Mouse (Mus musculus) midbrain, postnatal 0 days (tissue): ENCODE results near the gene Cactin. TPM values are rescaled to one million over a fixed set of nuclear protein-coding genes. Genes with fewer than 3 reads are reported as not detected.

Source experiments
- ATAC-seq: fragments of 200-750 bp; cut with Nextera tagmentation; 2 replicates; pipeline ENCODE4 v1.8.0; 2017; ENCODE audit warnings: moderate number of reproducible peaks, mild to moderate bottlenecking, moderate TSS enrichment, moderate library complexity; ENCODE audit not compliant: low FRiP score
- DNase-seq: peaks from one replicate; pipeline ENCODE4 v3.0.0-alpha.2; 2015; ENCODE audit warnings: low spot score
- H3K27ac ChIP-seq: fragments of 300-500 bp; sonication (generic); 2 replicates; pipeline ENCODE4 v1.5.1; 2014; ENCODE audit warnings: low read depth, mild to moderate bottlenecking, low read length, mixed read lengths
- H3K27me3 ChIP-seq: fragments of 300-500 bp; sonication (generic); 2 replicates; pipeline ENCODE4 v1.6.1; 2014; ENCODE audit warnings: low read length, control low read depth, mixed read lengths; ENCODE audit not compliant: insufficient read depth
- H3K36me3 ChIP-seq: fragments of 300-500 bp; sonication (generic); 2 replicates; pipeline ENCODE4 v1.6.1; 2014; ENCODE audit warnings: low read length, control low read depth, mixed read lengths; ENCODE audit not compliant: insufficient read depth
- H3K4me1 ChIP-seq: fragments of 300-500 bp; sonication (generic); 2 replicates; pipeline ENCODE4 v1.6.1; 2014; ENCODE audit warnings: mild to moderate bottlenecking, control low read depth, antibody characterized with exemption, low read length, mixed read lengths; ENCODE audit not compliant: insufficient read depth
- H3K4me2 ChIP-seq: fragments of 300-500 bp; sonication (generic); 2 replicates; pipeline ENCODE4 v1.6.1; 2014; ENCODE audit warnings: low read depth, mild to moderate bottlenecking, low read length, mixed read lengths; ENCODE audit not compliant: poor library complexity, severe bottlenecking
- H3K4me3 ChIP-seq: fragments of 300-500 bp; sonication (generic); 2 replicates; pipeline ENCODE4 v1.5.1; 2014; ENCODE audit warnings: low read depth, mild to moderate bottlenecking, low read length, moderate library complexity
- H3K9ac ChIP-seq: fragments of 300-500 bp; sonication (generic); replicated peaks from 2 replicates; pipeline ENCODE4 v1.6.1; 2014; ENCODE audit warnings: mild to moderate bottlenecking, low read length, moderate library complexity, mixed read lengths; ENCODE audit not compliant: poor library complexity, severe bottlenecking
- H3K9me3 ChIP-seq: fragments of 300-500 bp; sonication (generic); 2 replicates; pipeline ENCODE4 v1.6.1; 2016; ENCODE audit warnings: low read length, control low read depth
- CTCF ChIP-seq: IDR thresholded peaks from 2 replicates; pipeline ENCODE4 v1.5.1; 2016; ENCODE audit warnings: antibody characterized with exemption, mild to moderate bottlenecking
- WGBS: fragments of 180-500 bp; shearing (Covaris S2); extraction: QIAGEN DNeasy Blood & Tissue Kit; methylation state at CpG from one replicate; pipeline ENCODE4 v1.1.7; 2014; 5-methylcytosine and 5-hydroxymethylcytosine counted together
- polyA plus RNA-seq: library from polyadenylated mRNA; unstranded; fragments of >200 nt; fragmentation: Nextera tagmentation; extraction: Ambion mirVana; gene quantifications from 2 replicates; pipeline ENCODE4 v1.2.1, GENCODE M21; 2015
- total RNA-seq: library from RNA; depleted of rRNA; stranded (reverse); fragments of >200 nt; gene quantifications from 2 replicates; pipeline ENCODE4 v1.2.3, GENCODE M21; 2014; rRNA removed

Gene Cactin
- 19.5 and 22.7 TPM in 2 replicates for total RNA-seq
- 18.4 and 20.2 TPM in 2 replicates for polyA plus RNA-seq

DNA sequence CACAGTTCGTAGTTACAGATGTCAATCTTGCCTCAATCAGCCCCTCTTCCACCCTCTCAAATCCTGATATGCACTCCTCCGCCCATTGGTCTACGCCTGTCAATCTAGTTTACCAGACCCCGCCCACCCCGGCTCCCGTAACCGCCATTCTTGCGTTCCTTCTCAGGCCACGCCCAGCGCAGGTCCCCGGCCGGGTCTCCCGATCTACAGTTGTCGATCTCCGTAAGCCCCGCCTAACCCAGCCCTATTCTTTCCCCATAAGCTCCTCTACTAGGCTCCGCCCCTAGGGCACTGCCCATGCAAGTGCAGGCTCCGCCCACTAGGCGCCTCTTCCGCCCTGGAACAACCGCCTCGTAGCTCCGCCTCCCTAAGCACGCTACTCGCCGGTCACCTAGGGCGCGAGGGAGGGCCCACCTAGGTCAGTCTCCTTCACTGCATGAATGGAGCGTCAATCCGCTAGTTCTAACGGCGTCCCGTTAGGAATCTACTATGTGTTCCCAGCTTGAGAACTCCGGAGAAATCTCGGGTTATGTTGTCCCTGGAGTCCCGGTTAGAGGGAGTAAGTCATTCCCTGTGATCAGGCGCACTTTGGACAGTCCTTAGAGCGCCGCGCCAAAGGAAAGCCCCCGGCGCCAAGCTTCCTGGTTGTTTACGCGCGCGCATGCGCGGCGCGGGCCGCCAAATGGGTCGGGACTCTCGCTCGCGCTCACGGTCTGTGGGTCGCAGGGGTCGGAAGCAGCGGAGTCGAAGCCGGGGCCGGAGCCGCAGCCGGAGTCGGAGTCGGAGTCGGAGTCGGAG is at the start of gene Cactin:
TSS of gene Cactin (plus strand) at position 554 of the 798 bp plus-strand sequence.
- H3K27me3 ChIP-seq = no peaks in the 10 kb centered on the region
- H3K4me2 ChIP-seq = peak within 1 kb of the TSS; percentile 77
- peak; percentile 61 for TF ChIP-seq CTCF
- H3K9me3 ChIP-seq = no peaks in the 10 kb centered on the region
- H3K27ac ChIP-seq = peak within 1 kb of the TSS; percentile 88
- peak; percentile 93 for ATAC-seq
- H3K4me1 ChIP-seq = 0 out of 2 replicates have a peak, but pooled peaks cover 3% of the 10 kb centered on the region
- under 1% methylated on average over 68 of the region's 68 CpGs for WGBS
- H3K9ac ChIP-seq = peak within 1 kb of the TSS; percentile 62
- H3K36me3 ChIP-seq = peaks cover 54% of the 10 kb centered on the region
- peak; percentile 100 for DNase-seq
- H3K4me3 ChIP-seq = peak within 1 kb of the TSS; percentile 58

DNA sequence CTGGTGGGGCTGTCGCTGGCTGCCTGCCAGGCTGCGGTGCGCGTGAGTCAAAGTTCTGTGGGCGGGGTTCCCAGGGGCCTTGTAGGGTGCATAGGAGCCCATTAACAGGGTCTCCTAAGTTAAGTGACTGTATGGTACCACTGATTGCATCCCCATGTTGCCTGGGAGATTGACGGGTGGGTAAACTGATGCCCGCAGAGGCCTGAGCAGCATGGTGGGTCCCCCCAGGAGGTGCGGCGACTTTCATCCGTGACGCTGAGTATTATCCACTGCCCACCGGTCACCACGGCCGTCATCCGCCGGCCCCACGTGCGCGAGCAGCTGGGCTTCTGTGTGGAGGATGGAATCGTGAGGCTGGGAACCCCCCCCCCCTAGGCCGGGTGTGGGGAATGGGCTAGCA is 48.5 kb upstream of the Cactin start:
- WGBS = 92% methylated on average over 21 of the region's 21 CpGs
- TF ChIP-seq CTCF = no peak
- no peak for ATAC-seq

DNA sequence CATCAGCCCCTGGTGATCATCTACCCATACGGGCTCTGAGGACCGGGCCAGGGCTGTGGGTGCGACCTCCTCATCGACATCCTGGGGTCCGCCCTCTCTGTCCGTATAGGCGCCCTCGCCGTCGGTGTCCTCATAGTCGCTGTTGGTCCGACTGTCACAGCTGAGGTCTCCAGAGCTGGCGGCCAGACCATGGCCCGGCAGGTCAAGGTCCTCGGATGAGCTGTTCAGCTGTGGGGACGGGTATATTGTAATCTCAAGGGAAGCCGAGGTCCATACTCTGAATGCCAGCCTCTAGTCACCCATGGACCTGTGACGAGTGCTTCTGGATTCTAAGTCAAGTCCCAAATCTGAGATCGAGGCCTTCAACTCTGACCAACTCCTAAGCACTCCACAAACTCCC is 47.1 kb upstream of the Cactin start:
- H3K4me3 ChIP-seq = no peak overlapping the region
- no peak for TF ChIP-seq CTCF
- no peaks in the 10 kb centered on the region for H3K27me3 ChIP-seq
- H3K36me3 ChIP-seq = peaks cover 30% of the 10 kb centered on the region
- no peak for DNase-seq
- H3K9ac ChIP-seq = no peak overlapping the region
- no peaks in the 10 kb centered on the region for H3K9me3 ChIP-seq
- no peak overlapping the region for H3K27ac ChIP-seq
- 94% methylated on average over 19 of the region's 19 CpGs for WGBS
- no peak overlapping the region for H3K4me2 ChIP-seq
- H3K4me1 ChIP-seq = no peaks in the 10 kb centered on the region
- no peak for ATAC-seq

More for the DNA sequence above, 48.5 kb upstream of the Cactin start:
- Histone ChIP-seq H3K27ac (no peak overlapping the region), H3K9me3 (no peaks in the 10 kb centered on the region), H3K27me3 (no peaks in the 10 kb centered on the region), H3K9ac (no peak overlapping the region), H3K4me3 (no peak overlapping the region), H3K4me2 (no peak overlapping the region), H3K36me3 (peaks cover 30% of the 10 kb centered on the region), H3K4me1 (peaks cover 5% of the 10 kb centered on the region)
- DNase-seq = no peak

DNA sequence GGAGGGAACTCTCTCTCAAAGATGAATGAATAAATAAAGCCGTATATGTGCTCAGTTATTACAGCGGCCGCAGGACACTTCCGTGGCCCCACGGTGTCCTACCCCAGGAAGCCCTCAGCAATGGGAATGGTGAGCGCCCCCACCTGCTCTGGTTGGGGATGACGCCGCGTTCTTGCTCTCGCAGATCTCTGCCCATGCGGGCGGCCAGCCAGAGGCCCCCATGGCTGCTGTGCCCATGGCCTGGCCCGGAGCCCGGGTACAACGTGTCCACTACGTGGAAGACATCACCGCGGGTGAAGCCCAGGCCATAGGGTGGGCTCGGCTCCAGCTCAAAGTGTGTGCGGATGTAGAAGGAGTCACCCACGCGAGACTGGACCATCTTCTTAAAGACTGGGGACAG is 43.2 kb upstream of the Cactin start:
- WGBS = 76% methylated on average over 22 of the region's 22 CpGs

DNA sequence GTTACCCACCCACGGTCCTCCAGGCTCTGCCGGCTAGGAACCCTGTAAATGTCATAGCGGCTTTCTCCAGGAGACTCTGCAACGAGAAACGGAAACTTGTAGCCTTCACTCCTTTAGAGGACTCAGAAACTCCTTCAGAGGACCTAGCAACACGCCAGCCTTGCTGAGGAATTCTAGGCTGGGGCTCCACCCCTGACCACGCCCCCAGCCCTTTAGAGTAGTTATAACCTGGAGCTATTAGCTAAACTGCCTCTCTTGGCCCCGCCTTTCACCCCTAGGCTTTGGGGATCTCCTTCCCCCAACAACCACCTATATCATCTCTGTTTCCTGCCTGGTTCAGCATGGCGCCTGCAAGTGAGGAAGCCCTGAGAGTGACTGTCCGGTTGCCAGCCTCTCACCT is 41.4 kb upstream of the Cactin start:
- WGBS = 48% methylated on average over 10 of the region's 10 CpGs

More for the DNA sequence above, 43.2 kb upstream of the Cactin start:
- Histone ChIP-seq H3K27me3 (no peaks in the 10 kb centered on the region), H3K4me3 (no peak overlapping the region), H3K36me3 (peaks cover 12% of the 10 kb centered on the region), H3K4me2 (no peak overlapping the region), H3K27ac (no peak overlapping the region), H3K9ac (no peak overlapping the region), H3K9me3 (no peaks in the 10 kb centered on the region), H3K4me1 (no peaks in the 10 kb centered on the region)
- DNase-seq = no peak
- ATAC-seq = no peak
- no peak for TF ChIP-seq CTCF

DNA sequence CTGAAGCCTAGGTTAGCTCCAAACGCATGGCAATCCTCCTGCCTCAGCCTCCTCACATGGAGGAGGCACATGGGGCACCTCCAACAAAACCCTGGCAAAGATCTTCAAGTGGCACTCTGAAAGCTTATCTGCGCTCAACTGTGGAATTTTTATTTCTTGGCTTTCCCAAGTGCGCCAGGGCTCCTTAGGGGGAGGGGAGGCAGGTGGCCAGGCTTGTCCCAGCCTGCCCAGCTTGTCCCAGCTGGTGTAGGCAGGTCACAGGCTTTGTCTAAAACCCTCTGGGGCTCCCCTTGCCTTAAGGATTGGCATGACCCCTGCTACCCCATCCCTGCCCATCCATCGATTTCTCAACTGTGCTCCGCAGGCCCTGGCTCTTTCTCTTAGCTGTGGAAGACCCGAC is 36.7 kb upstream of the Cactin start:
- no peak for TF ChIP-seq CTCF
- Histone ChIP-seq H3K4me3 (no peak overlapping the region), H3K9ac (no peak overlapping the region), H3K9me3 (no peaks in the 10 kb centered on the region), H3K27me3 (no peaks in the 10 kb centered on the region), H3K27ac (no peak overlapping the region), H3K4me1 (no peaks in the 10 kb centered on the region), H3K4me2 (no peak overlapping the region), H3K36me3 (no peaks in the 10 kb centered on the region)
- 65% methylated on average over 6 of the region's 6 CpGs for WGBS
- no peak for ATAC-seq
- DNase-seq = no peak

More for the DNA sequence above, 41.4 kb upstream of the Cactin start:
- Histone ChIP-seq H3K27me3 (no peaks in the 10 kb centered on the region), H3K36me3 (no peaks in the 10 kb centered on the region), H3K4me3 (no peak overlapping the region), H3K27ac (no peak overlapping the region), H3K9me3 (no peaks in the 10 kb centered on the region), H3K4me1 (no peaks in the 10 kb centered on the region), H3K9ac (no peak overlapping the region), H3K4me2 (no peak overlapping the region)
- no peak for ATAC-seq
- DNase-seq = no peak
- no peak for TF ChIP-seq CTCF
